Mouse (Mus musculus) ES-E14 (cell line): ENCODE results near the gene Esrrg.

Experiments
- CHD2 ChIP-seq: IDR thresholded peaks from 2 replicates; pipeline ENCODE4 v1.6.1; 2014; ENCODE audit warnings: mild to moderate bottlenecking, low read depth, low read length, inconsistent platforms
- HCFC1 ChIP-seq: IDR thresholded peaks from 2 replicates; pipeline ENCODE4 v1.6.1; 2012; ENCODE audit warnings: low read length, inconsistent platforms, borderline replicate concordance; ENCODE audit not compliant: insufficient read depth
- MAFK ChIP-seq: IDR thresholded peaks from 2 replicates; pipeline ENCODE4 v1.6.1; 2014; ENCODE audit warnings: mild to moderate bottlenecking, low read depth, low read length, inconsistent platforms; ENCODE audit not compliant: insufficient read depth
- ZC3H11A ChIP-seq: IDR thresholded peaks from 2 replicates; pipeline ENCODE4 v1.6.1; 2012; ENCODE audit warnings: low read depth, mild to moderate bottlenecking, inconsistent platforms, low read length, borderline replicate concordance
- ZNF384 ChIP-seq: IDR thresholded peaks from 2 replicates; pipeline ENCODE4 v1.6.1; 2012; ENCODE audit warnings: low read depth, low read length, inconsistent platforms

DNA sequence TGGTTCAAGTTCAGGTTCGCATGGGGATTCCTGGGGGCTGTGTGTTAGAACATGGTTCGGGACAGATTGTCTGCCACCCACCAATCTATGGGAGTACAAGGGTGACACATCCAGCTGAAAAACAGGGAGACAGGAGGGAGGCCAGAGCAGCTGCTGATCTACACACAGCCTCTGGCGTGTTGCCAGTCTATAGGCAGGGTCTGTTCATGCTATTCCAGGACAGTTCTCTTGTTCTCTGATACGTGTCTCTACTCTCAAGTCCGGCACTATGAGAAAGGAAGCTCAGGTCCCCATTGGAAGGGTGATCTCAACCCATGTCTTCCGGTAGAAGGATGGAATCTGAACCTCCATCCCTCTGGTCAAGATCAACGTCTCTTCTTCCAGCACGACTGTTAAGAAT lies 21.8 kb downstream of the Esrrg start:
- no peak for TF ChIP-seq HCFC1
- TF ChIP-seq CHD2 = no peak
- no peak for TF ChIP-seq ZC3H11A
- no peak for TF ChIP-seq ZNF384
- TF ChIP-seq MAFK = no peak
